Mouse (Mus musculus) spleen, adult 2 months (tissue): ENCODE results near the gene 4930447C04Rik. TPM values are rescaled to one million over a fixed set of nuclear protein-coding genes. Genes with fewer than 3 reads are reported as not detected.

Source experiments
- DNase-seq, 2 experiments: peaks; one replicate each; pipeline versions ENCODE4 v3.0.0 to v3.0.0-alpha.2; 2012 to 2021; ENCODE audit warnings: low spot score in 2 of 2, low read depth in 1 of 2
- H3K27ac ChIP-seq: fragments of 200-500 bp; 2 replicates; pipeline ENCODE4 v1.5.1; 2012; ENCODE audit warnings: low read length, inconsistent platforms; ENCODE audit not compliant: insufficient read depth
- H3K27me3 ChIP-seq: fragments of 200-500 bp; 2 replicates; pipeline ENCODE4 v1.6.1; 2012; ENCODE audit warnings: mild to moderate bottlenecking, moderate library complexity, low read length, inconsistent platforms; ENCODE audit not compliant: control insufficient read depth, insufficient read depth
- H3K36me3 ChIP-seq: fragments of 200-500 bp; 2 replicates; pipeline ENCODE4 v1.6.1; 2012; ENCODE audit warnings: mild to moderate bottlenecking, low read length, inconsistent platforms; ENCODE audit not compliant: control insufficient read depth, insufficient read depth
- H3K4me1 ChIP-seq: fragments of 200-500 bp; 2 replicates; pipeline ENCODE4 v1.6.1; 2011; ENCODE audit warnings: inconsistent platforms; ENCODE audit not compliant: control insufficient read depth, insufficient read depth, insufficient read length
- H3K4me3 ChIP-seq: fragments of 200-500 bp; 2 replicates; pipeline ENCODE4 v1.5.1; 2011; ENCODE audit warnings: mild to moderate bottlenecking, inconsistent platforms; ENCODE audit not compliant: insufficient read depth, insufficient read length; ENCODE audit errors: extremely low read depth
- CTCF ChIP-seq: fragments of 200-500 bp; IDR thresholded peaks from 2 replicates; pipeline ENCODE4 v1.5.1; 2011; ENCODE audit warnings: mild to moderate bottlenecking, inconsistent platforms; ENCODE audit not compliant: insufficient read depth, insufficient read length, insufficient replicate concordance; ENCODE audit errors: extremely low read depth
- POLR2A ChIP-seq: fragments of 200-500 bp; IDR thresholded peaks from 2 replicates; pipeline ENCODE4 v1.6.1; 2011; ENCODE audit warnings: low read depth, low read length, inconsistent platforms
- WGBS: fragments of 180-500 bp; shearing (Covaris S2); methylation state at CpG from one replicate; pipeline ENCODE4 v1.1.7; 2018; 5-methylcytosine and 5-hydroxymethylcytosine counted together
- polyA plus RNA-seq: library from polyadenylated mRNA; depleted of rRNA; stranded (reverse); fragments of >200 nt; gene quantifications from 2 replicates; pipeline ENCODE4 v1.2.3, GENCODE M21; 2012

4930447C04Rik gene
- polyA plus RNA-seq, 1 experiment: not detected

DNA sequence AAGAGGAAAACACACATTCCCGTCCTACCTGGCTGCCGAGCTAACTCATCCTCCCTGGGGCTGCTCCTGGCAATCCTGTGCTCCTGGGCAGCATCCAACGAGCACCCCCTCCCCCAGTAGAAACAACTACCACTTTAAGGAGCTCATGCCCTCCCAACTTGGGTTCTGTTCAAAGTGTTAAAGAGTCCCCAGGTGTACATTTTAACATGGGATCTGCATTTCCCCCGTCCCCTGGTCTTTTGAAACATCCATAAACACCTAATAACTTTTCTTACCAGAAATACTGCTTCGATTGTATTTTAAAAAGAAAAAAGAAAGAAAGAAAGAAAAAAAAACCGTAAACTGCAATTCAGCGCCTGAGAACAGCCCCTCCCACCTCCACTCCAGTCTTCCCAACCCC lies 35.6 kb upstream of the 4930447C04Rik start:
- H3K36me3 ChIP-seq: no peaks in the 10 kb centered on the region

DNA sequence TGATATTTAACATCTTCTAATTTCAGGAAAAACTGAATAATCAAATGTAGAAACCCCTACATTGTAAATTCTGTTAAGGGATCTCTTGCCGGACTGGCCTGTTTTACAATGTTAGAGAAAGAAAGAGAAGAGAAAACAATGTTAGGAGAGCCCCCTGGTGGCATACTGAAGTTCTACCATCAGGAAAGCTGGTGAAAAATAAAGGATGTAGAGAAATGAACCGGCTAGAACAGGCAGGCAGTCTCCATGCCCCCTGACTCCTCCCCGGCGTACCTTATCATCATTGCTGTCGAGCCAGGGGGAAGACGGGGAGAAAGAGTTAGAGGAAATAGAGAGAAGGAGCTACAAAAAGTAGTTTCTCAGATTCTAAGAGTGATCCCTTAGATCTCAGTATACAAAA lies 32.6 kb upstream of the 4930447C04Rik start:
- no peak overlapping the region for H3K4me3 ChIP-seq
- TF ChIP-seq CTCF: 0 out of 2 replicates have a peak, but pooled peaks have one; percentile 14
- no peak for TF ChIP-seq POLR2A
- peak in 1 of 2 experiments; percentile 12 for DNase-seq
- no peak overlapping the region for H3K27ac ChIP-seq
- 7% methylated on average over 6 of the region's 6 CpGs for WGBS
- H3K36me3 ChIP-seq: no peaks in the 10 kb centered on the region
- H3K4me1 ChIP-seq: no peaks in the 10 kb centered on the region
- no peaks in the 10 kb centered on the region for H3K27me3 ChIP-seq

More for the DNA sequence above, 35.6 kb upstream of the 4930447C04Rik start:
- 16% methylated on average over 7 of the region's 7 CpGs for WGBS
- no peaks in the 10 kb centered on the region for H3K4me1 ChIP-seq
- DNase-seq: no peak
- no peak overlapping the region for H3K4me3 ChIP-seq
- no peak overlapping the region for H3K27ac ChIP-seq
- no peaks in the 10 kb centered on the region for H3K27me3 ChIP-seq
- TF ChIP-seq POLR2A (no peak), CTCF (no peak)

- Histone ChIP-seq H3K27me3 (no peaks in the 10 kb centered on the region), H3K4me1 (no peaks in the 10 kb centered on the region), H3K27ac (no peak overlapping the region), H3K4me3 (no peak overlapping the region), H3K36me3 (no peaks in the 10 kb centered on the region)
- TF ChIP-seq CTCF (no peak), POLR2A (no peak)
- WGBS: 73% methylated on average over 14 of the region's 14 CpGs
- no peak for DNase-seq
Measured at GRCm38 (mm10) chr12:72970620-72971019, 30.0 kb upstream of the 4930447C04Rik start.

- WGBS: 89% methylated on average over 7 of the region's 7 CpGs
- Histone ChIP-seq H3K27me3 (no peaks in the 10 kb centered on the region), H3K4me3 (no peak overlapping the region), H3K27ac (no peak overlapping the region), H3K36me3 (no peaks in the 10 kb centered on the region), H3K4me1 (no peaks in the 10 kb centered on the region)
- DNase-seq: no peak
- TF ChIP-seq CTCF (no peak), POLR2A (no peak)
Measured at GRCm38 (mm10) chr12:72967541-72967940, 27.0 kb upstream of the 4930447C04Rik start.

DNA sequence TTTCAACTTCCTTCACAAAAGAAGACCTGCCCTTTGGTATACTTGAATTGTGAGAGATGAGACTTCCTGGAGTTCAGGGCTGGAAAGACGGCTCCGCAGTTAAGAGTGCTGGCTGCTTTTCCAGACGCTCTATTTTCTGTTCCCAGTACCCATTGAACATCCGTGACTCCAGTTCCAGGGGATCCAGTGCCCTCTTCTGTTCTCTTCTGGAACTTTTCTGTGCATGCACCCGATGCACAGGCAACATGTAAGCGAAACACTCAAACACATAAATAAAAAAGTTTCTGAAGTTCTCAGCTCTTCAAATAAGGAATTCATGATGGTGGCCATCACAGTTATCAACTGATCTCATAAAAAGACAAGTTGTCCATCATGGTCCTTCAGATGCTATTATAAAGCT lies 22.2 kb upstream of the 4930447C04Rik start:
- no peak for DNase-seq
- whole genome bisulfite sequencing: 87% methylated on average over 6 of the region's 6 CpGs
- no peak overlapping the region for H3K4me3 ChIP-seq
- no peaks in the 10 kb centered on the region for H3K4me1 ChIP-seq
- no peaks in the 10 kb centered on the region for H3K27me3 ChIP-seq
- no peaks in the 10 kb centered on the region for H3K36me3 ChIP-seq
- H3K27ac ChIP-seq: no peak overlapping the region
- TF ChIP-seq POLR2A: no peak
- no peak for TF ChIP-seq CTCF

DNA sequence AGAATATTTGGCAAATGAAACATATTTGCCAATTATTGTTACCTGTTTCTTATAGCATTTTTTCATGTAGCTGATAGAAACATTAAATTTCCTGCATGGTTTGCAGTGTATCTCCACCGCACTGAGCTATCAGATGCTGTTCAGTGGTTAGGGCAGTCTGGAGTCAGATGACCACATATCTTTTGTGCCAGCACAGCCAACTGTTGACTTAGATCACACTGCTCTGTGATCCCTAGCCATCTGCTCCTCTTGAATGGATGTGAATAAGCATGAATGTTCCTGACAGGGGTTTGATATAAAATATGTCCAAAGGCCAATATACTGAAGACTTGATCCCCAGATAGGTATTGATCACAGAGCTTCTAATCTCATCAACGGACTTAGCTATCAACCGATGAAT lies 17.9 kb upstream of the 4930447C04Rik start:
- Histone ChIP-seq H3K27ac (no peak overlapping the region), H3K4me3 (no peak overlapping the region), H3K4me1 (no peaks in the 10 kb centered on the region), H3K27me3 (no peaks in the 10 kb centered on the region), H3K36me3 (no peaks in the 10 kb centered on the region)
- WGBS: 93% methylated on average over 3 of the region's 3 CpGs
- no peak for TF ChIP-seq POLR2A
- TF ChIP-seq CTCF: no peak
- no peak for DNase-seq

DNA sequence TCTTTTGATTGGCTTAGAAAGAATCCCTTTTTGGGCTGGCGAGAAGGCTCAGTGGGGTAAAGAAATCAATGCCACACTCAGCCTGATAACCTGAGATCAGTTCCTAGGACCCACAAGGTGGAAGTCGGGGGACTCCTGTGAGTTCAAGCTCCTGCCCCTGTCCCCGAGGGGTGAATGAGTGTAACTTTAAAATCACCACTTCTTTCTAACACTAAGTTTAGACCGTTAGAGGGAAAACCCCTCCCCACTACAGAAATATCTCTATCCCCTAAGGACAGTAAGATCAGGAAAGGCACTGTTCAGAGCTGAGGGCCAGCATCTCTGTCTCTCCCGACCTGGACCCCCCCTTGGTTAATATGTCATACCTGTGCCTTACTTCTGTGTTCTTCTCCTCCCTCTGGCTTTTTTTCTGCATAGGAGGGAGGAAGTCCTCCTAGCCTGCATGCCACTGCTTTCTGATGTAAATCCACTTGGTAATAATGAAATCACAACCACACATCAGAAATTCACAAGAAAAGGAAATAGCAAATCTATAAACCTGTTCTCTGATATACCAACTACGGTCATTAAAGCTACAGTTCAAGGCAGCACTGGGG lies 17.4 kb upstream of the 4930447C04Rik start:
- 73% methylated on average over 6 of the region's 6 CpGs for WGBS
- no peaks in the 10 kb centered on the region for H3K4me1 ChIP-seq
- DNase-seq: no peak
- no peak overlapping the region for H3K4me3 ChIP-seq
- TF ChIP-seq POLR2A: no peak
- TF ChIP-seq CTCF: no peak
- no peaks in the 10 kb centered on the region for H3K36me3 ChIP-seq
- H3K27ac ChIP-seq: no peak overlapping the region
- H3K27me3 ChIP-seq: 0 out of 2 replicates have a peak, but pooled peaks cover 1% of the 10 kb centered on the region
